Mouse (Mus musculus): ENCODE results near the gene Usp47. TPM values are rescaled to one million over a fixed set of nuclear protein-coding genes. Genes with fewer than 3 reads are reported as not detected.

Gene Usp47
- total and polyA plus RNA-seq, 3 experiments = 15.7 to 90.2 (median 78.0) TPM

DNA sequence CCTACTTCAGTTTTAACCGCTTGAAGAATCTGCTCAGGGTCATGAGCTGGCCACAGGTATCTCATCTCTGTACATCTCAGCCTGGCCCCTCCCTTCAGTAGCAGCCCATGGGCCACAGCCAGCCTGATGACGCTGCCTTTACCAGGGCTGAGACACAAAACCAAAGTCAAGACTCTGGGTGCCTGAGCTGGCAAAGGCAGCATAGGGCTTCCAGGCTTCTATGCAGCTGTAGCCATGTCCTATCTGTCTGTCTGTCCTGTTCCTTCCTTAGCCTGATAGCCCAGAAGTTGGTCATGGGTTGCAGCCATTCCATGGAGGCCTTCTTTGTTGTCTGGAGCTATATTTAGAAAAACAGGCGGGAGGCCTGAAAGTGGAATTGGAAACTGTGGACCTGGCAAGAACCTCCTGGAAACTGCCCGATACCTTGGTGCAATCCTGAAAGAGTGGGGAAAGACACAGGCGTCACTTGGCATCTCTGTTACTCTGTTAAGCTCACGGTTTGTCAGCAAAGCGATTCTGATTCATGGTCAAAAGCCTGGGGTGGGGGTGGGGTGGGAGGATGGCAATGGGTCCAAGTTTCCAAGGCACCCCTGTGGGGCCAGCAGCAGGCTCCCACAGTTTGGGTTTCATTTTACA, 102.4 kb downstream of the Usp47 start:
- peaks cover 11% of the 10 kb centered on the region for H3K4me1 ChIP-seq (ENCODE audit: control insufficient read depth, insufficient read depth, low read length)
- no peak overlapping the region for H3K9ac ChIP-seq (ENCODE audit: low read depth, low read length)
- peak overlapping the region; percentile 34; the same call in 1 of the 2 replicates for H3K27ac ChIP-seq
- no peaks in the 10 kb centered on the region for H3K79me2 ChIP-seq (replicated peaks; ENCODE audit: control insufficient read depth, insufficient read depth, low read length)
- 56% methylated on average over 7 of the region's 7 CpGs for WGBS
- intact Hi-C loops (cut with DNase I) = no loop called here
- H3K4me3 ChIP-seq = no peak overlapping the region
- peak in 1 of 2 experiments; percentile 31 for DNase-seq
- no peaks in the 10 kb centered on the region for H3K27me3 ChIP-seq (ENCODE audit: control insufficient read depth, insufficient read depth, low read length)
- H3K36me3 ChIP-seq (ENCODE audit: control insufficient read depth, insufficient read depth, low read length) = no peaks in the 10 kb centered on the region
- TF ChIP-seq EP300 (IDR thresholded peaks at IDR 0.05; ENCODE audit: insufficient read depth, low read depth, low read length) (no peak), POLR2A (IDR thresholded peaks at IDR 0.05; ENCODE audit: insufficient read depth, low read depth, low read length) (no peak), CTCF (IDR thresholded peaks at IDR 0.05) (no peak)

DNA sequence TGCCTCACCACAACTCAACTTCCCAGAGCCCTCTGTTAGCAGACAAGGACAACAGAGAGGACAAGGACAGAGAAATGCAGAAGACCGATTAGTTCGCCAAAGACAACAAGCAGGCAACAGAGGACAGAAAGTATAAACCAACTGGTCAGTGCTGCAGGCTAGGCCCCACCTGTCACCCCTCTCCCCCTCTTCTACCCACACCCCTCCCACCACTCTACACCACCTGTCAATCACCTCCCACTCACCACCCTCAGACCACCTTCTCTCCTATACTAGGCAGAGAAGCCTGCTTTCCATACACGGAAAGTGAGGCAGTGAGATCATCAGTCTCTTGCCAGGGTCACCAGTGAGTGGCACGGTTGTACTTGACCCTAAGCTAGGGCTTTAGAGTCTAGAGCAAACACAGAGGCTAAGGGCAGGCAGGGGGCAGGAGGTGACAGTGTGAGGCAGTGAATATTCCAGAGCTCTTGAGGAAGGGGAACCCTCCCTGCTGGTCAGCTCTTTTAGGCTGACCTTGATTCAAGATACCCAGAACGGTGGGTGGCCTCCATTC, 103.9 kb downstream of the Usp47 start:
- H3K79me2 ChIP-seq (replicated peaks; ENCODE audit: control insufficient read depth, insufficient read depth, low read length) = no peaks in the 10 kb centered on the region
- WGBS = 72% methylated on average over 5 of the region's 5 CpGs
- no peak overlapping the region; the same call in 1 of the 2 replicates for H3K27ac ChIP-seq
- intact Hi-C loops (cut with DNase I) = no loop called here
- no peaks in the 10 kb centered on the region for H3K36me3 ChIP-seq (ENCODE audit: control insufficient read depth, insufficient read depth, low read length)
- no peak for DNase-seq
- peaks cover 11% of the 10 kb centered on the region for H3K4me1 ChIP-seq (ENCODE audit: control insufficient read depth, insufficient read depth, low read length)
- H3K4me3 ChIP-seq = no peak overlapping the region
- no peaks in the 10 kb centered on the region for H3K27me3 ChIP-seq (ENCODE audit: control insufficient read depth, insufficient read depth, low read length)
- TF ChIP-seq CTCF (IDR thresholded peaks at IDR 0.05) (no peak), POLR2A (IDR thresholded peaks at IDR 0.05; ENCODE audit: insufficient read depth, low read depth, low read length) (no peak), EP300 (IDR thresholded peaks at IDR 0.05; ENCODE audit: insufficient read depth, low read depth, low read length) (no peak)
- H3K9ac ChIP-seq (ENCODE audit: low read depth, low read length) = no peak overlapping the region

DNA sequence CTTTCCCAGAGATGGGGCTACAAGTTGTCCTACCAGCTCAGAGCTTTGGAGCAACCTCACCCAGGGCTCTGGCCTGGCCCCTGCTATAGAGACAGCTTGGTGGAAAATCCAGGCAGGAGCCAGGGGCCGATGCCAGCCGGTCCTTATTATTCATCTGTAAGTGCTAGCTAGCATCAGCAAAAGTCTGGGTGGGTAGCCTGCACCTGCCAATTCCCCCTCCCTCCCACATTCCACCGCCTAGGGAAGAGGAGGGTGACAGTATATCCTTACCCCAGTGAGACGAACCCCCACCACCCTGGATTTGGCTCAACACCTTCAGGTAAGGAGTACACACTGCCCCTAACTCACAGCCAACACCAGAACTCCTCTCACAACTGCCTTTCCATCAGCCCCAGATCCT, 104.7 kb downstream of the Usp47 start:
- H3K36me3 ChIP-seq (ENCODE audit: control insufficient read depth, insufficient read depth, low read length) = no peaks in the 10 kb centered on the region
- H3K9ac ChIP-seq (ENCODE audit: low read depth, low read length) = no peak overlapping the region
- no peak for TF ChIP-seq CTCF (IDR thresholded peaks at IDR 0.05)
- no peak for TF ChIP-seq EP300 (IDR thresholded peaks at IDR 0.05; ENCODE audit: insufficient read depth, low read depth, low read length)
- H3K27me3 ChIP-seq (ENCODE audit: control insufficient read depth, insufficient read depth, low read length) = no peaks in the 10 kb centered on the region
- intact Hi-C loops (cut with DNase I) = no loop called here
- no peak for DNase-seq
- peak overlapping the region; percentile 20; the same call in 1 of the 2 replicates for H3K27ac ChIP-seq
- no peak overlapping the region for H3K4me3 ChIP-seq
- H3K79me2 ChIP-seq (replicated peaks; ENCODE audit: control insufficient read depth, insufficient read depth, low read length) = no peaks in the 10 kb centered on the region
- WGBS = 79% methylated on average over 4 of the region's 4 CpGs
- H3K4me1 ChIP-seq (ENCODE audit: control insufficient read depth, insufficient read depth, low read length) = peaks cover 11% of the 10 kb centered on the region

DNA sequence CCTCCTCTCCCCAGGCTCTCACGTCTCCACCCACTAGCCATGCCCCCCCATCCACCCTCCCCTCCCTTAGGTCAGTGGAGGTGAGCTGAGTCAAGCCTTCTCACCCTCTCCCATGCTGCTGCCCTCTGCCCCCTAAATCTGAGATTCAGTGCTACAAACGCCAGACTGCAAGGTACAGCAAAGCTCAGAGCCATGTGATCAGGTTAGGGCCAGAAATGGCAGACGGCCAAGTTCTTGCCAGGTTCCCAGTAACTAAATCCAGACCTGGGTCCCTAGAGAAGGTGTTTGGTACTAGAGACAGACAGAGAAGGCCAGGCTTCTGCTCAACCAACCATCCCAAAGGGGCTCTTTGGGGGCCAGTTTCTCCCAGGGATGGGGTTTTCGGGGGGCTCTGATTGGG, 105.5 kb downstream of the Usp47 start:
- no peak for DNase-seq
- no peak overlapping the region for H3K27ac ChIP-seq
- H3K9ac ChIP-seq (ENCODE audit: low read depth, low read length) = no peak overlapping the region
- H3K36me3 ChIP-seq (ENCODE audit: control insufficient read depth, insufficient read depth, low read length) = no peaks in the 10 kb centered on the region
- no peak overlapping the region for H3K4me3 ChIP-seq
- H3K27me3 ChIP-seq (ENCODE audit: control insufficient read depth, insufficient read depth, low read length) = no peaks in the 10 kb centered on the region
- H3K79me2 ChIP-seq (replicated peaks; ENCODE audit: control insufficient read depth, insufficient read depth, low read length) = no peaks in the 10 kb centered on the region
- WGBS = 61% methylated on average over 4 of the region's 4 CpGs
- intact Hi-C loops (cut with DNase I) = no loop called here
- TF ChIP-seq CTCF (IDR thresholded peaks at IDR 0.05) (no peak), EP300 (IDR thresholded peaks at IDR 0.05; ENCODE audit: insufficient read depth, low read depth, low read length) (no peak), POLR2A (IDR thresholded peaks at IDR 0.05; ENCODE audit: insufficient read depth, low read depth, low read length) (no peak)
- peaks cover 11% of the 10 kb centered on the region for H3K4me1 ChIP-seq (ENCODE audit: control insufficient read depth, insufficient read depth, low read length)

DNA sequence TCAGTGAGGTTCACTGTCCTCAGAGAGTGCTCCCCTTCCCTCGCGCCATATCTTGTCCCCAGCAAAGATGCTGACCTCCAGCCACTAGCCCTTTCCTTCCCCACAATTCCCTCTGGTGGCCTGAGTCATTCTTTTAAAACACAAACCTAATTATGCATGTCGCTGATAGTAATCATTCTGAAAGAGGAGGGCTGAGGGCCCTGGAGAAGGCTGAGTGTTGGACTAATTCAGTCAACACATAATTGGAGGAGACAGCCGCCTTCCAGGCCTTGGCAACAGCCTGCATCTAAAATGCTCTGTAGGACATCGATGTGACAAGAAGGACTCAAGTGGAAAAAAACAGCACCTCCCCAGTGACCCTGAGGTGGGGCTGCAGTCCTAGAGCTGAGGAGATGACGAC, 106.5 kb downstream of the Usp47 start:
- 63% methylated on average over 6 of the region's 6 CpGs for WGBS
- Histone ChIP-seq H3K27me3 (ENCODE audit: control insufficient read depth, insufficient read depth, low read length) (no peaks in the 10 kb centered on the region), H3K9ac (ENCODE audit: low read depth, low read length) (no peak overlapping the region), H3K36me3 (ENCODE audit: control insufficient read depth, insufficient read depth, low read length) (no peaks in the 10 kb centered on the region), H3K27ac (no peak overlapping the region; the same call in 1 of the 2 replicates), H3K79me2 (replicated peaks; ENCODE audit: control insufficient read depth, insufficient read depth, low read length) (no peaks in the 10 kb centered on the region), H3K4me3 (no peak overlapping the region), H3K4me1 (ENCODE audit: control insufficient read depth, insufficient read depth, low read length) (peaks cover 11% of the 10 kb centered on the region)
- TF ChIP-seq EP300 (IDR thresholded peaks at IDR 0.05; ENCODE audit: insufficient read depth, low read depth, low read length) = no peak
- TF ChIP-seq POLR2A (IDR thresholded peaks at IDR 0.05; ENCODE audit: insufficient read depth, low read depth, low read length) = no peak
- intact Hi-C loops (cut with DNase I) = no loop called here
- DNase-seq = no peak

DNA sequence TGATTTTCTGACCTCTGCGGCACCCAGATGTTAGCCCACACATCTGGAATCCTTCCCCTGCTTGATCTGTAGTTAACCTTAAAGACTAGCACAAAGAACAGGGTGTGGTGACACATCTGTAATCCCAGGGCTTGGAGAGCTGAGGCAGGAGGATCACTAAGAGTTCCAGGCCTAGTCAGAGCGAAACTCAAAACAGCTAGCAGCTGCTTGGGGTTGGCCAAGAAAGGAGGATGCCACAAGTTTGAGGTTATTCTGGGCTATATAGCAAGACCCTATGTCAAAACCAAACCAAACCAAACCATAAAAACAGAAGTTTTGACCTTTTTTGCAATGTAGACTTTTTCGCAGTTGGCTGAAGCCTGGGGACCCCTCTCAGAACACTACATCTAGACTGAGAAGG, 107.4 kb downstream of the Usp47 start:
- no peak overlapping the region for H3K27ac ChIP-seq
- no peaks in the 10 kb centered on the region for H3K27me3 ChIP-seq (ENCODE audit: control insufficient read depth, insufficient read depth, low read length)
- no peaks in the 10 kb centered on the region for H3K79me2 ChIP-seq (replicated peaks; ENCODE audit: control insufficient read depth, insufficient read depth, low read length)
- peaks cover 9% of the 10 kb centered on the region for H3K4me1 ChIP-seq (ENCODE audit: control insufficient read depth, insufficient read depth, low read length)
- no peak overlapping the region for H3K9ac ChIP-seq (ENCODE audit: low read depth, low read length)
- H3K36me3 ChIP-seq (ENCODE audit: control insufficient read depth, insufficient read depth, low read length) = no peaks in the 10 kb centered on the region
- 78% methylated on average over 3 of the region's 3 CpGs for WGBS
- intact Hi-C loops (cut with DNase I) = no loop called here
- H3K4me3 ChIP-seq = no peak overlapping the region
- TF ChIP-seq EP300 (IDR thresholded peaks at IDR 0.05; ENCODE audit: insufficient read depth, low read depth, low read length) = no peak
- TF ChIP-seq POLR2A (IDR thresholded peaks at IDR 0.05; ENCODE audit: insufficient read depth, low read depth, low read length) = no peak
- no peak for TF ChIP-seq CTCF (IDR thresholded peaks at IDR 0.05)
- DNase-seq = no peak
